Mouse (Mus musculus) liver, embryonic 16.5 days (tissue): Measurements from ENCODE around the gene Oxsr1. TPM values are rescaled to one million over a fixed set of nuclear protein-coding genes. Genes with fewer than 3 reads are reported as not detected.

Experiments
- ATAC-seq: fragments of 200-750 bp; cut with Nextera tagmentation; 2 replicates; pipeline ENCODE4 v1.8.0; 2017; ENCODE audit warnings: low read depth, mild to moderate bottlenecking, moderate number of reproducible peaks, moderate library complexity
- H3K27ac ChIP-seq: fragments of 300-500 bp; sonication (generic); 2 replicates; pipeline ENCODE4 v1.5.1; 2014; ENCODE audit warnings: mild to moderate bottlenecking, low read length
- H3K27me3 ChIP-seq: fragments of 300-500 bp; sonication (generic); 2 replicates; pipeline ENCODE4 v1.6.1; 2014; ENCODE audit warnings: low read depth, low read length, mixed read lengths; ENCODE audit not compliant: control insufficient read depth, insufficient read depth
- H3K36me3 ChIP-seq: fragments of 300-500 bp; sonication (generic); 2 replicates; pipeline ENCODE4 v1.6.1; 2014; ENCODE audit warnings: mild to moderate bottlenecking; ENCODE audit not compliant: control insufficient read depth, insufficient read depth
- H3K4me1 ChIP-seq: fragments of 300-500 bp; sonication (generic); 2 replicates; pipeline ENCODE4 v1.6.1; 2014; ENCODE audit warnings: low read depth, low read length, mixed read lengths; ENCODE audit not compliant: control insufficient read depth
- H3K4me2 ChIP-seq: fragments of 300-500 bp; sonication (generic); 2 replicates; pipeline ENCODE4 v1.6.1; 2014; ENCODE audit warnings: low read depth, low read length, mixed read lengths
- H3K4me3 ChIP-seq: fragments of 300-500 bp; sonication (generic); 2 replicates; pipeline ENCODE4 v1.5.1; 2014; ENCODE audit warnings: low read depth, mild to moderate bottlenecking, low read length
- H3K9ac ChIP-seq: fragments of 300-500 bp; sonication (generic); 2 replicates; pipeline ENCODE4 v1.6.1; 2014; ENCODE audit warnings: low read depth, low read length
- H3K9me3 ChIP-seq: fragments of 300-500 bp; sonication (generic); replicated peaks from 2 replicates; pipeline ENCODE4 v1.6.1; 2016; ENCODE audit warnings: low read length; ENCODE audit not compliant: control insufficient read depth
- WGBS: fragments of 180-500 bp; shearing (Covaris S2); extraction: QIAGEN DNeasy Blood & Tissue Kit; methylation state at CpG from one replicate; pipeline ENCODE4 v1.1.7; 2014; ENCODE audit not compliant: insufficient replicate concordance; 5-methylcytosine and 5-hydroxymethylcytosine counted together
- polyA plus RNA-seq: library from polyadenylated mRNA; unstranded; fragments of >200 nt; fragmentation: Nextera tagmentation; extraction: Ambion mirVana; gene quantifications from 2 replicates; pipeline ENCODE4 v1.2.1, GENCODE M21; 2015

Oxsr1 gene
- polyA plus RNA-seq, 1 experiment from 2014 or later, result 4.1 TPM

DNA sequence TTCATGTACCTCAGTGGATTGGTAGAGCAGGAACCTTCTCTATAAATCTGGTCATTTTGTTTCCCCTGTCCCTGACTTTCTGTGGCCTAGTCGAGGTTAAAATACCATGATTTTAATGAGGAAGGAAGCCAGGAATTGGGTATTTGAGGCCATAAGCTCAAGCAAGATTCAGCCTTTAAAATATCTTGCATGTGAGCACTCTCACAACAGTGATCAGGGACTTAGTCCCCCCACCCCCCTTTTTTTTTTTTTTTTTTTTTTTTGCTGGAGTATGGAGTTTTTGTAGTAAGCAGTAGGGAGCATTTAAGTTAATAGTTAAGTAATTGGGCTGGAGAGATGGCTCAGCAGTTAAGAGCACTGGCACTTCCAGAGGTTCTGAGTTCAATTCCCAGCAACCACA is 1.9 kb upstream of the Oxsr1 start:
- no peaks in the 10 kb centered on the region for H3K27me3 ChIP-seq
- H3K27ac ChIP-seq, result peak overlapping the region; percentile 53; the same call in 1 of the 2 replicates
- H3K4me1 ChIP-seq, result peaks cover 20% of the 10 kb centered on the region
- H3K9me3 ChIP-seq, result no peaks in the 10 kb centered on the region
- ATAC-seq, result no peak
- 21% methylated on average over 1 of the region's 1 CpGs for WGBS
- H3K4me3 ChIP-seq, result no peak overlapping the region
- H3K9ac ChIP-seq, result no peak overlapping the region
- no peaks in the 10 kb centered on the region for H3K36me3 ChIP-seq
- H3K4me2 ChIP-seq, result peak overlapping the region; percentile 83; the same call in 1 of the 2 replicates

- no peak for ATAC-seq
- 1% methylated on average over 9 of the region's 9 CpGs for whole genome bisulfite sequencing
- peak overlapping the region; percentile 99 for H3K27ac ChIP-seq
- peak overlapping the region; percentile 88 for H3K4me3 ChIP-seq
- H3K36me3 ChIP-seq, result no peaks in the 10 kb centered on the region
- peaks cover 20% of the 10 kb centered on the region for H3K4me1 ChIP-seq
- H3K27me3 ChIP-seq, result no peaks in the 10 kb centered on the region
- no peaks in the 10 kb centered on the region for H3K9me3 ChIP-seq
- peak overlapping the region; percentile 83 for H3K4me2 ChIP-seq
- H3K9ac ChIP-seq, result peak overlapping the region; percentile 89
Observed at GRCm38 (mm10) chr9:119323260-119323645, 1.0 kb upstream of the Oxsr1 start.

GRCm38 (mm10) chr9:119321392-119322229 is 616 bp downstream of the Oxsr1 start:
- Histone ChIP-seq H3K27ac (peak overlapping the region; percentile 99), H3K4me1 (peaks cover 20% of the 10 kb centered on the region), H3K36me3 (no peaks in the 10 kb centered on the region), H3K4me3 (peak overlapping the region; percentile 88), H3K27me3 (no peaks in the 10 kb centered on the region), H3K9ac (peak overlapping the region; percentile 86), H3K4me2 (peak overlapping the region; percentile 83), H3K9me3 (no peaks in the 10 kb centered on the region)
- whole genome bisulfite sequencing, result under 1% methylated on average over 58 of the region's 59 CpGs
- ATAC-seq, result peak; percentile 0; the same call in 1 of the 2 replicates

DNA sequence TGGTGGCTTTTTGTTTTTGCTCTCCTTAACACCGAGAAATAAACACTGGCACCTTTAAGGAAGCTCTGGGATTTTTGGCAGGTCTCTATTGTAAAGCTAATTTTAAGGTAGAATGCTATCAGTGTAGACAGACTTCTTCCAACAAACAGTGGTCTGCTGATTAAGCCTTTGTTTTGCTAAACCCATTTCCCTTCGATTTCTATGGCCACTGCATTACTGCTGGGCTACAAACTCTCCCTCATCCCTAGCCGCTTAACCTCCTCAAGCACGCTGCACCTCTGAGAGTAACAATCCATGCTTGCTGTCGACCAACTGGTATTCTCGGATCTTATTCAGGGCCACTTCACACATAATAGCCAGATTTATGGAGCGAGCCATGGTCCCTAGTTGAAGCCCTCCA is 1.3 kb downstream of the Oxsr1 start:
- Histone ChIP-seq H3K9me3 (no peaks in the 10 kb centered on the region), H3K4me2 (peak overlapping the region; percentile 83), H3K9ac (peak overlapping the region; percentile 86), H3K4me1 (peaks cover 20% of the 10 kb centered on the region), H3K4me3 (peak overlapping the region; percentile 88), H3K27me3 (no peaks in the 10 kb centered on the region), H3K27ac (no peak overlapping the region), H3K36me3 (no peaks in the 10 kb centered on the region)
- 7% methylated on average over 7 of the region's 7 CpGs for WGBS
- no peak for ATAC-seq

DNA sequence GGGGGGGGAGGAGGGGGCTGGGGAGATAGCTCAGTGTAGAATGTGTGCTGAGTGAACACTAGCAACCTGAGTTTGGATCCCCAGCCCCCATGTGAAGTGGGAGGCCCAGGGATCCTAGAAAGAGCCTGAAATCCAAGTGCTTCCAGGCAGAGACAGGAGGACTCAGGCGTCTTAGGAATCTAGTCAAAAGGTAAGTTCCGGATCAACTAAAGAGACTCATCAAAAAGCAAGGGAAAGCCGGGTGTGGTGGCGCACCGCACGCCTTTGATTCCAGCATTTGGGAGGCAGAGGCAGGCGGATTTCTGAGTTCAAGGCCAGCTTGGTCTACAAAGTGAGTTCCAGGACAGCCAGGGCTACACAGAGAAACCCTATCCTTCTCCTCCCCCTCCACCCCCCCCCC is 1.8 kb downstream of the Oxsr1 start:
- H3K4me1 ChIP-seq, result peaks cover 20% of the 10 kb centered on the region
- no peak overlapping the region for H3K27ac ChIP-seq
- H3K4me3 ChIP-seq, result no peak overlapping the region; the same call in 1 of the 2 replicates
- no peak for ATAC-seq
- no peak overlapping the region for H3K4me2 ChIP-seq
- H3K9me3 ChIP-seq, result no peaks in the 10 kb centered on the region
- H3K9ac ChIP-seq, result no peak overlapping the region
- no peaks in the 10 kb centered on the region for H3K36me3 ChIP-seq
- H3K27me3 ChIP-seq, result no peaks in the 10 kb centered on the region
- 82% methylated on average over 7 of the region's 7 CpGs for WGBS

DNA sequence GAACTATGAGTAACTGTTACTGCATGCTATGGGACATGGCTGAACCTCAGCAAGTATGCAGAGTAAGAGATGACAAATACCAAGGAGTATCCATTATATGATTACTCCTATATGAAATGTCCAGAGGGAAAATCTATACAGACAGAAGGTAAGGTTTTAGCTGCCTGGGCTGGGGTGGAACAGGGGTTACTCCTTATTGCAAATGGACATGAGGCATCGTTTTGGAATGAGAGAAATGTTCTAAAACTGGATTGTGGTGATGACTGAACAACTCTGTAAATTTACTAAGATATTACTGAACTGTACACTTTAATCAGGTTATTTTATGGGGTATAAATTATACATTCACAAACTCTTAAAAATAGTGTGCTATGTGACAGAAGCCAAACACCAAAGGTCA is 3.3 kb downstream of the Oxsr1 start:
- 81% methylated on average over 1 of the region's 1 CpGs for WGBS

GRCm38 (mm10) chr9:119313096-119313495 is 9.1 kb downstream of the Oxsr1 start:
- H3K27ac ChIP-seq, result no peak overlapping the region
- H3K4me2 ChIP-seq, result no peak overlapping the region
- H3K4me3 ChIP-seq, result no peak overlapping the region
- 88% methylated on average over 10 of the region's 10 CpGs for WGBS
- H3K9me3 ChIP-seq, result no peaks in the 10 kb centered on the region
- no peaks in the 10 kb centered on the region for H3K36me3 ChIP-seq
- H3K27me3 ChIP-seq, result no peaks in the 10 kb centered on the region
- H3K4me1 ChIP-seq, result no peaks in the 10 kb centered on the region
- ATAC-seq, result no peak
- no peak overlapping the region for H3K9ac ChIP-seq

More for the DNA sequence above, 3.3 kb downstream of the Oxsr1 start:
- H3K9me3 ChIP-seq, result no peaks in the 10 kb centered on the region
- H3K9ac ChIP-seq, result no peak overlapping the region
- peaks cover 14% of the 10 kb centered on the region for H3K4me1 ChIP-seq
- no peak overlapping the region for H3K4me3 ChIP-seq
- no peak overlapping the region for H3K27ac ChIP-seq
- H3K27me3 ChIP-seq, result no peaks in the 10 kb centered on the region
- H3K4me2 ChIP-seq, result no peak overlapping the region
- no peaks in the 10 kb centered on the region for H3K36me3 ChIP-seq
- ATAC-seq, result no peak

DNA sequence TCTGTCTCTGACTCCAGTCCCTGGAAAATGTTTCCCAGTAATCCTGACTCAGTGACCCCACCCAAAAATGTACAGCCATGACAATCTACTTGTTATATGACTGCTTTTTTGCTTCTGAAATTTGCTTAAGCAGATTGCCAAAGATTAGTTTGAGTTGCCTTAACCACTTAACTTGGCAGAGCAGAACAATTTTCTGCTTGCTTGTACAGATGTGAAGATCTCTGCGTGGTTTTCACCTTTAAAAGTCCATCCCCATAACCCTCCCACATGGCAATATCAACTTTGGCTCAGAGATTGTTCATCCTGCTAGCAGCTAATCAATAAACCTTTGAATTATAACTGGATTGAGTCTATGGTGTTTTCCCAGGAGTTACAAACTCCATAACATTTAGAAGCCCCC is 13.2 kb downstream of the Oxsr1 start:
- Histone ChIP-seq H3K36me3 (no peaks in the 10 kb centered on the region), H3K4me2 (no peak overlapping the region), H3K9me3 (no peaks in the 10 kb centered on the region), H3K4me3 (no peak overlapping the region), H3K27ac (no peak overlapping the region), H3K27me3 (no peaks in the 10 kb centered on the region), H3K9ac (no peak overlapping the region), H3K4me1 (no peaks in the 10 kb centered on the region)
- no peak for ATAC-seq
- WGBS, result 69% methylated on average over 1 of the region's 1 CpGs

DNA sequence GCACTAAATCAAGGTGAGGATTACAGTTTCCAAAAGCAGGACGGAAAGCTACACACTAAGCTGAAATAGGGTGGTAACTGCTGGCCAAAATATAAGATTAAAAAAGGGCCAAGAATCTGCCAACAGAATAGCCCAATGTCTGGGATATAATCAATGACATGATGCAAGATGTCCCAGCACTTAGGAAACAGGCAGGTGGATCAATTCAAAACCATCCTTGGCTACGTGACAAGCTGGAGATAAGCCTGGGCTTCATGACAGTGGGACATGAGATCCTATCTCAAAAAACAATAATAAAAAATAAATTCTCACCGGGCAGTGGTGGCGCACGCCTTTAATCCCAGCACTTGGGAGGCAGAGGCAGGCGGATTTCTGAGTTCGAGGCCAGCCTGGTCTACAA is 16.4 kb downstream of the Oxsr1 start:
- no peaks in the 10 kb centered on the region for H3K27me3 ChIP-seq
- H3K4me3 ChIP-seq, result no peak overlapping the region
- no peak overlapping the region for H3K9ac ChIP-seq
- ATAC-seq, result 0 out of 2 replicates have a peak, but pooled peaks have one; percentile 45
- WGBS, result 74% methylated on average over 7 of the region's 7 CpGs
- no peak overlapping the region for H3K27ac ChIP-seq
- H3K36me3 ChIP-seq, result no peaks in the 10 kb centered on the region
- no peak overlapping the region for H3K4me2 ChIP-seq
- no peaks in the 10 kb centered on the region for H3K4me1 ChIP-seq
- no peaks in the 10 kb centered on the region for H3K9me3 ChIP-seq
